Mouse (Mus musculus) cortical plate, adult 2 months (tissue): Measurements from ENCODE around the gene Gm5269.

Source experiments
- CTCF ChIP-seq: fragments of 200-500 bp; IDR thresholded peaks from 2 replicates; pipeline ENCODE4 v1.5.1; 2011; ENCODE audit warnings: mild to moderate bottlenecking, control low read depth, low read length; ENCODE audit not compliant: insufficient read depth; ENCODE audit errors: extremely low read depth
- POLR2A ChIP-seq: fragments of 200-500 bp; IDR thresholded peaks from 2 replicates; pipeline ENCODE4 v1.6.1; 2011; ENCODE audit warnings: mild to moderate bottlenecking, low read length, control low read depth; ENCODE audit not compliant: insufficient read depth; ENCODE audit errors: extremely low read depth

- no peak for TF ChIP-seq POLR2A
- no peak for TF ChIP-seq CTCF
Measured at GRCm38 (mm10) chr1:45923306-45923705, 33.2 kb upstream of the Gm5269 start.
